Mouse (Mus musculus) forebrain, embryonic 12.5 days (tissue): ENCODE results near the gene Macrod2. TPM values are rescaled to one million over a fixed set of nuclear protein-coding genes. Genes with fewer than 3 reads are reported as not detected.

ENCODE experiments used
- ATAC-seq: fragments of 200-750 bp; cut with Nextera tagmentation; 2 replicates; pipeline ENCODE4 v1.8.0; 2017; ENCODE audit warnings: moderate TSS enrichment; ENCODE audit not compliant: low FRiP score
- H3K27ac ChIP-seq: fragments of 300-500 bp; sonication (generic); 2 replicates; pipeline ENCODE4 v1.5.1; 2016; ENCODE audit warnings: mild to moderate bottlenecking
- H3K27me3 ChIP-seq: fragments of 300-500 bp; sonication (generic); 2 replicates; pipeline ENCODE4 v1.6.1; 2016; ENCODE audit warnings: mild to moderate bottlenecking
- H3K36me3 ChIP-seq: fragments of 300-500 bp; sonication (generic); replicated peaks from 2 replicates; pipeline ENCODE4 v1.6.1; 2016; ENCODE audit warnings: mild to moderate bottlenecking
- H3K4me1 ChIP-seq: fragments of 300-500 bp; sonication (generic); 2 replicates; pipeline ENCODE4 v1.6.1; 2016
- H3K4me2 ChIP-seq: fragments of 300-500 bp; sonication (generic); 2 replicates; pipeline ENCODE4 v1.6.1; 2016; ENCODE audit warnings: mild to moderate bottlenecking, moderate library complexity
- H3K4me3 ChIP-seq: fragments of 300-500 bp; sonication (generic); replicated peaks from 2 replicates; pipeline ENCODE4 v1.5.1; 2016; ENCODE audit warnings: mild to moderate bottlenecking
- H3K9ac ChIP-seq: fragments of 300-500 bp; sonication (generic); 2 replicates; pipeline ENCODE4 v1.6.1; 2016; ENCODE audit warnings: mild to moderate bottlenecking
- H3K9me3 ChIP-seq: fragments of 300-500 bp; sonication (generic); 2 replicates; pipeline ENCODE4 v1.6.1; 2016
- WGBS: fragments of 180-500 bp; shearing (Covaris S2); methylation state at CpG from one replicate; pipeline ENCODE4 v1.1.7; 2016; 5-methylcytosine and 5-hydroxymethylcytosine counted together
- polyA plus RNA-seq: library from polyadenylated mRNA; unstranded; fragments of >200 nt; fragmentation: Nextera tagmentation; extraction: Ambion mirVana; gene quantifications from 2 replicates; pipeline ENCODE4 v1.2.1, GENCODE M21; 2016

Gene Macrod2
- polyA plus RNA-seq, 1 experiment from 2014 or later: 52.0 TPM

DNA sequence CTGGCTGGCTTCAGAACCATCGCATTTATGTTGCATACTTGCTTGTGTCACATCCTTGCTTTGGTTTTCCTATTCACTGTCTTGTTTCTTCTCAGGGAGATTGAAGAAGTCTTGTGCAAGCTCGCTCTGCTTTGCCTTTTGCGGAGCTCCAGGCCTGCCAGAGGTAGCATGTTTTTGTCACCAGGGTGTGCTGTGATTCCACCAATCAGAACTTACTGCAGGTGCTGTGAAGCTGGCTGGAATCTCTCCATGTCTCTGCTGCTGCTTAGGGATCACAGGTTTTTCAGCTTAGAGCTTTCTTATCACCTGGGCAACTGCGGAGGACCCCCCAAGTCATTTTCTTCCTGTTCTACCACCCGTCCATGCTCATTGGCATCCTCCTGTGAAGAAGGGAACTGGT lies 105.8 kb downstream of the Macrod2 start:
- ATAC-seq: peak; percentile 65; the same call in 1 of the 2 replicates
- no peaks in the 10 kb centered on the region for H3K27me3 ChIP-seq
- H3K27ac ChIP-seq: no peak overlapping the region
- H3K9me3 ChIP-seq: no peaks in the 10 kb centered on the region
- H3K9ac ChIP-seq: no peak overlapping the region
- no peaks in the 10 kb centered on the region for H3K36me3 ChIP-seq
- 26% methylated on average over 5 of the region's 5 CpGs for WGBS
- H3K4me1 ChIP-seq: peaks cover 3% of the 10 kb centered on the region; the same call in 1 of the 2 replicates
- no peak overlapping the region for H3K4me2 ChIP-seq
- H3K4me3 ChIP-seq: no peak overlapping the region

DNA sequence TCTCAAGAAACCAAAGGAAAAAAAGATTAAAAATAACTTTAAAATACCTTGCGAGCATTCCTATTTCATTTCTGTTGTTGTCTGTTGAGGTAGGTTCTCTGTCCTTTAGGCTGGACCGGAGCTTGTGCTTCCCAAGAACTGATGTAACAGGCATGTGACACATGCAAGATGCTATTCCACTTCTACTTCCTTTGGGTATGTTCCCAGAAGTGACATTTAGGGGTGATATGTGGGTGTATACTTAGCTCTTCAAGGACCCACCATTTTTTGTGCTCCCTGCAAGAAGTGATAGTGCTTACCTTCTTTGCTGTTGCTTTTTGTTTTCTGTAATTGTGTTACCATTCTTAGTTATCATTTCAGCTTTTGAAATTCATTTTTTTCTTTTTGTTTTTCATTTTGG lies 126.4 kb downstream of the Macrod2 start:
- H3K36me3 ChIP-seq: no peaks in the 10 kb centered on the region
- no peaks in the 10 kb centered on the region for H3K27me3 ChIP-seq
- 100% methylated on average over 2 of the region's 2 CpGs for WGBS
- H3K9ac ChIP-seq: no peak overlapping the region
- no peak overlapping the region for H3K4me2 ChIP-seq
- H3K27ac ChIP-seq: no peak overlapping the region
- ATAC-seq: no peak
- H3K4me3 ChIP-seq: no peak overlapping the region
- no peaks in the 10 kb centered on the region for H3K9me3 ChIP-seq
- no peaks in the 10 kb centered on the region for H3K4me1 ChIP-seq

DNA sequence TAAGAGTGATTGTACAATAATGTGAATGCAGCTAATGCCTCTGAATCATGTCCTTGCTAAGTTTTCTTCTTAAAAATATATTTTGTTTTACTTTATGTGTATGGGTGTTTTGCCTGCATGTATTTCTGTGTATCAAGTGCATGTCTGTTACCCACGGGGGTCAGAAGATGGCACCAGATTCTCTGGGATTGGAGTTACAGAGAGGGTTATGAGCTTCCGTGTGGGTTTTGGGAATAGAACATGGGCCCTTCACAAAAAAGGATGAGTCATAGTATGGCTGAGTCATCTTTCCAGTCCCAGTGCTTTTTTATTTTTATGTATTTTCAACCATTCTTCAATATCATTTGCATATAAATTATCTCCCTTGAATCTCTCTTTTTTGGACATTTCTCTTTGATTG lies 135.1 kb downstream of the Macrod2 start:
- Histone ChIP-seq H3K27me3 (no peaks in the 10 kb centered on the region), H3K9ac (no peak overlapping the region), H3K9me3 (no peaks in the 10 kb centered on the region), H3K4me1 (peaks cover 7% of the 10 kb centered on the region; the same call in 1 of the 2 replicates), H3K36me3 (no peaks in the 10 kb centered on the region), H3K27ac (no peak overlapping the region), H3K4me2 (no peak overlapping the region), H3K4me3 (no peak overlapping the region)
- WGBS: 67% methylated on average over 2 of the region's 2 CpGs
- ATAC-seq: no peak

DNA sequence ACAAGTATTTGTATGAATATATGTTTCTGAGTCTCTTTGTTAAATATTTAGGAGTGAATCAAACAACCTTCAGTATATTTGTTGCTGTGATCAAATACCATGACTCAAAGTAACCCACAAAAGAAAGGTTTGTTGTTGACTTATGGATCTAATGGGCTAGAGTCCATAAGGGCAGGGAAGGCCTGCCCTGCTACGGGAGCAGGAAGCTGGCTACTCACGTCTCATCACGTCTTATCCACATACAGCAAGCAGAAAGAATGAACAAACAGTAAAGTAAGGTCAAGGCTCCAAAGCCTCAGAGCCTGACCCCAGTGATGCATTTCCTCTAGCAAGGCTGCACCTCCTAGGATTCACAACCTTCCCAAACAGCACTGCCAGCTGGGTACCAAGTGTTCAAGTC lies 136.9 kb downstream of the Macrod2 start:
- peaks cover 7% of the 10 kb centered on the region; the same call in 1 of the 2 replicates for H3K4me1 ChIP-seq
- H3K36me3 ChIP-seq: no peaks in the 10 kb centered on the region
- no peak overlapping the region for H3K4me3 ChIP-seq
- H3K27me3 ChIP-seq: no peaks in the 10 kb centered on the region
- H3K4me2 ChIP-seq: no peak overlapping the region
- H3K9ac ChIP-seq: no peak overlapping the region
- no peak overlapping the region for H3K27ac ChIP-seq
- no peaks in the 10 kb centered on the region for H3K9me3 ChIP-seq
- 72% methylated on average over 3 of the region's 3 CpGs for WGBS
- no peak; the same call in 1 of the 2 replicates for ATAC-seq

DNA sequence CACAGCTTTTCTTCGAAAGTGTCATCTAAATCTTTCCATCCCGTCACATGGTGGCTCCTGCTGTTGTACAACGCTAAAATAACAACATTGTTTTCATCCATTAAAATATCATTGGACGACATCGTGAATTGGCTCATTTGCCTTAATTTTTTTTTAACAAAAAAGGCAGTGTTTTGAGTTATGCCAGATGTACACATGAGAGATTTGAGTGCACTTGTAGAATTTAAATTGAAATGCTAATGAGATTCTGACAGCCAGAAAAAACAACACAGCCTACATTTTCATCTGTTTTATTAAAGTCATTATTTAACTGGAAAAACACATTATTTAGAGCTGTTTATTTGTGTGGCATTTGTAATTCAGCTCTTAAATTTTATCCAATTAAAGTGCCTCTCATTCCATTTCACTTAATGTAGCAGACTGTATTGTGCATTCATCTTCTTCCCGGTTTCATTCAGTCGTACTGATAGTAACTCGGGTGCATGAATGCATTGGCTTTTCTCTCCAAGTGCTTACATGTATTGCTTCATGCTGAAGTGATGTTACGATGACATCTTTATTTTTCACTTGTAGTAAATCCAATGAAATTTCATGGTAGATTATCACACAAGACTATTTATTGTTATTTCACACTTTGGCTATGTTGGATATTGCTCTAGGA lies 137.9 kb downstream of the Macrod2 start:
- no peak overlapping the region for H3K4me3 ChIP-seq
- 23% methylated on average over 9 of the region's 9 CpGs for WGBS
- peak overlapping the region; percentile 39 for H3K4me2 ChIP-seq
- no peak overlapping the region for H3K9ac ChIP-seq
- no peak overlapping the region for H3K27ac ChIP-seq
- H3K27me3 ChIP-seq: no peaks in the 10 kb centered on the region
- H3K4me1 ChIP-seq: peaks cover 7% of the 10 kb centered on the region; the same call in 1 of the 2 replicates
- ATAC-seq: peak; percentile 55
- no peaks in the 10 kb centered on the region for H3K36me3 ChIP-seq
- H3K9me3 ChIP-seq: no peaks in the 10 kb centered on the region

DNA sequence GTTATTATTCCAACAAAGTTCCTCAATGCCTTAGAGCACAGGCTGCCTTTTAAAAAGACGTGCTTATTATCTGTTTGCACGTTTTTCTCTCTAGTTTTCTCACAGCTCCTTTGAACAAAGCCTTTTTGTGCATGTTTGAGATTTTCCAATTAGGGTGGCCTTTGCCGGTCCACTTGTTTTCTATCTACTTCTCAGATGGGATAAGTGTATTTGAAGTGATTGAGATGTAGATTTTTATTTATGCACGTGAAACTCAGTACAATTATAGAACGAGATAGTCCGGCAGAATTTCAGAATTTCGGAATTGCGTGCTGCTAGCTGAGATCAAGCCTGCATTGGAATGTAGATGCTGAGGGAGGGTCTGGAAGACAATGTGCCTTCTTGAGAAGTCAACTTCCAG lies 138.5 kb downstream of the Macrod2 start:
- no peaks in the 10 kb centered on the region for H3K9me3 ChIP-seq
- H3K27ac ChIP-seq: no peak overlapping the region
- peak overlapping the region; percentile 39 for H3K4me2 ChIP-seq
- peaks cover 7% of the 10 kb centered on the region; the same call in 1 of the 2 replicates for H3K4me1 ChIP-seq
- H3K27me3 ChIP-seq: no peaks in the 10 kb centered on the region
- H3K4me3 ChIP-seq: no peak overlapping the region
- ATAC-seq: peak; percentile 31; the same call in 1 of the 2 replicates
- 9% methylated on average over 8 of the region's 8 CpGs for WGBS
- no peaks in the 10 kb centered on the region for H3K36me3 ChIP-seq
- H3K9ac ChIP-seq: no peak overlapping the region

DNA sequence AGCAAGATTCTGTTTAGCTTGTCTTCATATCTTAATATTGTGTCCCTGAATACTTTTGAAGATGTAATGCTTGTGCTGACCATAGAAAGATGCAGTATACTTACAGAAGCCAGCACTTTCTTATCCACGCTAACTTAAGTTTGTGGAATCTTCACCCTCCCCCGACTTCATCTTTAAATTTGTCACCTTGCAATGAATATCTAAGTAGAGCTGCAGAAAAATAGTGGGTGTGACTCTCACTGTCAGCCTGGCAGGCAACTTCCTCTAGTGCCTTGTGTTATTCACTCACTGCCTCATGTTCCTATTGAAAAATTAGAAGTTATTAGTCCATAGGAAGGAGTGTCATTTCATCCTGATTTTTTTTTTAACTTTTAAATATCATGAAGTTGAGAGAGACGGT lies 139.5 kb downstream of the Macrod2 start:
- Histone ChIP-seq H3K36me3 (no peaks in the 10 kb centered on the region), H3K9me3 (no peaks in the 10 kb centered on the region), H3K27ac (no peak overlapping the region), H3K27me3 (no peaks in the 10 kb centered on the region), H3K4me2 (no peak overlapping the region), H3K9ac (no peak overlapping the region), H3K4me1 (peaks cover 7% of the 10 kb centered on the region; the same call in 1 of the 2 replicates), H3K4me3 (no peak overlapping the region)
- WGBS: 94% methylated on average over 3 of the region's 3 CpGs
- no peak for ATAC-seq

DNA sequence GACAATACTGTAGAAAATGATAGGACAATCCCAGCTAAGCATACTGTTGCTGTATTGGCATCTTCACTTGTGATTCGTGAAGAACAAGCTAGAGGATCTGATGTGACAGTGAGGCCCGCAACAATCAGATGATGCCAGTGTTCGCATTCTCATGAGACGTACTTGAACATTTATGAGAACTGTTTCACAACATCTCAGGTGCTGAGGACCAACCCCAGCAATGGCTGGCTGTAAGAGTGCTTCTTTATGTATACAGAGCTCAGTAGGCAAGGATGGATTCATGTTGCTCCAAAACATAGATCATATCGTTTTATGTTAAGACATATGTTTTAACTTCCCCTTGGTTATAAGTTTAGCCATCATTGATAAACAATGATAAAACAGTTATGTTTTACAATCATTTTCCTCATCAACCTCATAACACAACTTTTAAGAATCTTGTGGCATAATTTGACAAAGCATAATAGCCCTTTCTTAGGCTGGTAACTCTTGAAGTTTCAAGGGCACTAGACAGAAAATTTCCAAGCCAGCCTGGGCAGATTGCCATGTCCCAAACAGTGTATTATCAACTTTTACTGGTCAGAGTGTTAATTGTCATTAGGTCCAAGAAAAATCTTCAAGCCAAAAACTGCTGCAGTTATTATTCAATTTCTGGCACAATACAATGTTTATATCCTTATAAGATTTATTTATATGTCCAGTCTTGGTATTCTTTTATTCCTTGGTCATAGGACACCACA lies 140.9 kb downstream of the Macrod2 start:
- Histone ChIP-seq H3K27me3 (no peaks in the 10 kb centered on the region), H3K4me1 (peaks cover 7% of the 10 kb centered on the region; the same call in 1 of the 2 replicates), H3K9ac (no peak overlapping the region), H3K4me2 (no peak overlapping the region), H3K36me3 (no peaks in the 10 kb centered on the region), H3K4me3 (no peak overlapping the region), H3K9me3 (no peaks in the 10 kb centered on the region), H3K27ac (no peak overlapping the region)
- 95% methylated on average over 5 of the region's 5 CpGs for WGBS
- ATAC-seq: no peak

DNA sequence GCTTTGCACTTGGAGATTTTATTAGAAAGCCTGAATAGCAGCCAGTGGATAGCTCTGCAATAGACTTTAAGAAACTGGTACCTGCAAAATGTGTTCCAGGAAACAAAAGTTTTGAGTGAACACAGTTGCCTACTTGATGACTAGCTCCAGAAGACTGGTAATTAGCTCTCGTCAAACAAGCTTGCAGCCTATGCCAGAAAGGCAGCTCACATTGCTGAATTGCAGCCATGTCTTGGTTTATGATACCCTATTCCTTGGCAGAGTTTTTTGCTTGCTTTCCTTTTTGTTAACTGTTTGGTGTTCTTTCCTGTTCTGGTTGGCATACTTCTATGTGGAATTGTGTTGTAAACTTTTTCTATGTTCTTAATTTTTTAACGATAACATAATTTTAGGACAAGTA lies 154.2 kb downstream of the Macrod2 start:
- Histone ChIP-seq H3K27ac (no peak overlapping the region), H3K4me3 (no peak overlapping the region), H3K4me1 (no peaks in the 10 kb centered on the region), H3K27me3 (no peaks in the 10 kb centered on the region), H3K4me2 (no peak overlapping the region), H3K9ac (no peak overlapping the region), H3K9me3 (no peaks in the 10 kb centered on the region), H3K36me3 (no peaks in the 10 kb centered on the region)
- no peak for ATAC-seq
- WGBS: 74% methylated on average over 2 of the region's 2 CpGs

DNA sequence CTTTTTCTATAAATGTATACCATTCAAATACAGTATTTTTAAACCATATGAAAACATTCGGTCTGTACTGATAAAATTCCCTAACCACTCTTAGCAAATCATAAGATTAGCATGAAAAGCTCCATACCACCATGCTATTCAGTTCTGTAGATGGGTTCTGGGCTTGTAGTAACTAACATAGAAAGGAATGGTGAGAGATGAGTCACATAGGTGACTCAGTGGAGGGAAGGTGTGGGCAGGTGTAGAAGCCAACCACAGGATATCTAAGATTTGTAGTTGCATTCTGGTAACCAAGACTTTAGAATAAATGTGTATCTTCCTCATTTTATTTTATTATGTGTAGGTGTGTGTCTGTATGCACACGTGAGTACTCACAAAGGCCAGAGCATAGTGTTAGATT lies 166.3 kb downstream of the Macrod2 start:
- Histone ChIP-seq H3K27me3 (no peaks in the 10 kb centered on the region), H3K9ac (no peak overlapping the region), H3K4me3 (no peak overlapping the region), H3K27ac (no peak overlapping the region), H3K9me3 (no peaks in the 10 kb centered on the region), H3K4me1 (no peaks in the 10 kb centered on the region), H3K36me3 (no peaks in the 10 kb centered on the region), H3K4me2 (no peak overlapping the region)
- no peak for ATAC-seq
- 94% methylated on average over 2 of the region's 2 CpGs for WGBS

DNA sequence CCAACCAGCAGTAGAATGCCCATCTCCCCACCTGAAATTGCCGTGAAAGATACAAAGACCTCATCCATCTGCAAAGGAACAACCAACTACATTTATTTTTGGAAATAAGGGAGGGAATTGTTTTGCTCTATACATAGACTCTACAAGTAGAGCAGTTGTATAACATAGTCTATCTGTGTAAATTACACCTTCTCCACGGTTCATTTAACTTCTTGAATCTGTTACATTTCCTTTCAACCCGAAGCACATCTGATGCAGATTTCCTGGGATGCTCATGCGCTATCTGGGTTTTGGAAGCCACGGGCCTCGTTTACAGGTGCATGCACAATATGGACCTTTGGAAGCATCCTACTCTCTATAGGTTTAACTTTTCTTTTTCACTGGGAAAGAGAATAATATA lies 175.8 kb downstream of the Macrod2 start:
- no peak overlapping the region for H3K9ac ChIP-seq
- no peaks in the 10 kb centered on the region for H3K9me3 ChIP-seq
- H3K4me2 ChIP-seq: no peak overlapping the region
- WGBS: 83% methylated on average over 6 of the region's 6 CpGs
- H3K27me3 ChIP-seq: no peaks in the 10 kb centered on the region
- H3K36me3 ChIP-seq: no peaks in the 10 kb centered on the region
- H3K4me3 ChIP-seq: no peak overlapping the region
- H3K4me1 ChIP-seq: no peaks in the 10 kb centered on the region
- no peak overlapping the region for H3K27ac ChIP-seq
- ATAC-seq: no peak

DNA sequence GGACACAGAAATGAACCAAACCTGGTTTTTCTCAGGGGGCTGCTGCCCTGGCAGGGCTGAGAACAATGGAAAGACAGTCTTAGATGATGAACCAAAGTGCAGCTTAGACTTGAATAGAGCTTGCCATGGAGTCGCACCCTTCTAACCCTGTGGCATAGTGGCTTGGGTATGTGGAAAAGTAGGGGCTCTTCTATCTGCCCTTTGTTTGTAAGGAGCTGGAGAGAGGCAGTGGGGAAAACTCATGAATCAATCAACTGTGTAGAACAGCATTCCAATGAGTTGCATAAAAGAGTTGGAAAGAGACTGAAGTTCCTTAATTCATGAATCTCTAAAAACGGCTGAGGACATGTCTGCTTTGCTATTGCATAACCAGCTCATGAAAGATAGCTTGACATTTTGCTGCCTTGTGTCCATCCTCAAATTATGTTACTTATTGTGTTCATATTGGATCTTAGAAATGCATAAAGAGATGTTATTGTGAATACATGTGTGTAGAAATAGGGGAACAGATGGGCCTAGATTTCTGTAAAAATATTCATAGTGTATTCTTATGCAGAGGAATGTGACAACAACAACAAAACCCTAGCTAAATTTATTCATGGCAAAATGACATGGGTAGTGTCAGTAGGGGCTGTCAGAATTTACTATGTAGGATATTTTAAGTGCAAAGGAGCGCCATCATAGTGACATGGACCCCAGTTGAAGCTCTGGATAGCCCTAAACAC lies 197.6 kb downstream of the Macrod2 start:
- no peak overlapping the region for H3K27ac ChIP-seq
- H3K4me2 ChIP-seq: no peak overlapping the region
- H3K36me3 ChIP-seq: no peaks in the 10 kb centered on the region
- no peaks in the 10 kb centered on the region for H3K27me3 ChIP-seq
- H3K9ac ChIP-seq: no peak overlapping the region
- no peaks in the 10 kb centered on the region for H3K9me3 ChIP-seq
- H3K4me1 ChIP-seq: peaks cover 4% of the 10 kb centered on the region; the same call in 1 of the 2 replicates
- 67% methylated on average over 3 of the region's 3 CpGs for WGBS
- ATAC-seq: no peak
- H3K4me3 ChIP-seq: no peak overlapping the region
